Mouse (Mus musculus) ES-Bruce4 (cell line): Measurements from ENCODE around the gene Kcnq2.

Source experiments
- CTCF ChIP-seq: IDR thresholded peaks from one replicate; pipeline ENCODE4 v1.8.1; 2011; ENCODE audit warnings: low read depth, low read length
- EP300 ChIP-seq: IDR thresholded peaks from 2 replicates; pipeline ENCODE4 v1.6.1; 2011; ENCODE audit warnings: low read depth, low read length; ENCODE audit not compliant: insufficient read depth
- POLR2A ChIP-seq: IDR thresholded peaks from one replicate; pipeline ENCODE4 v1.8.1; 2011; ENCODE audit warnings: low read length; ENCODE audit not compliant: insufficient read depth

GRCm38 (mm10) chr2:181156248-181157121, 21.4 kb upstream of the Kcnq2 start, which contains the start of gene Eef1a2:
- TF ChIP-seq CTCF (no peak), POLR2A (no peak), EP300 (no peak)
